Mouse (Mus musculus): ENCODE data around the gene Cyb5d2. TPM values are rescaled to one million over a fixed set of nuclear protein-coding genes. Genes with fewer than 3 reads are reported as not detected.
"Not testable (repeated sequence)": the region's sequence is repeated elsewhere in the genome, so short reads cannot be mapped to it uniquely, and the experiment has no call there.

Cyb5d2 gene
- total RNA-seq, 2 experiments from 2014 or later: 12.5 to 13.6 TPM

DNA sequence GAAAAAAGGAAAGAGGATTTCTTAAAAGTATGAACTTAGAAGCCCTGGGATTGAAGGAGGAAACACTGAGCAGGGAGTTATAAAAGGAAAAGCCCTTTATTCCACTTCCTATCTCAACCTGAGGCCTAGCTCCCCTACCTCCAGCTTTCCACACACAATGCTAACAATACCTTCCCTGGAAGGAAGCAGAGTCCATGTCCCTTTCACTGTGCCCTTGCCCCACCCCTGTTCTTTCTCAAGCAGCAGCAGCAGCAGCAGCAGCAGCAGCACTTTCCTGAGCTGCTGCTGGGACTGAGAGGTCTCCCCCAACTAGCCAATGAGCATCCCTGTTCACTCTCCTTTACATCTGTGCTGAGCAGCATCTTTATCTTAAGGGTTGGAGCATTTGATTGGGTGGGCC, 17.0 kb downstream of the Cyb5d2 start:
- no peak for DNase-seq (ENCODE audit: low spot score in 2 of 2)

DNA sequence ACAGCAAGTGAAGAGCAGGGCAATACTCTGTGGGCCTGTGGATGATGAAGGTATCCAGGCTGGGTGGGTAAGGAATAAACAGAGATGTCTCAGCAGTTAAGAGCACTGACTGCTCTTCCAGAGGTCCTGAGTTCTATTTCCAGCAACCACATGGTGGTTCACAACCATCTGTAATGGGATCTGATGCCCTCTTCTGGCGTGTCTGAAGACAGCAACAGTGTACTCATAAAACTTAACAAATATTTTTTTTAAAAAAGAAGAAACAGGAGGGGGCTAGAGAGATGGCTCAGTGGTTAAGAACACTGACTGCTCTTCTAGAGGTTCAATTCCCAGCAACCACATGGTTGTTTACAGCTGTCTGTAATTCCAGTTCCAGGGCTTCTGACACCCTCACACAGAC, 23.3 kb downstream of the Cyb5d2 start:
- DNase-seq (ENCODE audit: low spot score in 2 of 2): not testable (repeated sequence)

GRCm38 (mm10) chr11:72771461-72771860, 24.5 kb downstream of the Cyb5d2 start:
- no peak for DNase-seq (ENCODE audit: low spot score in 2 of 2)

GRCm38 (mm10) chr11:72770816-72771215, 25.1 kb downstream of the Cyb5d2 start:
- no peak for DNase-seq (ENCODE audit: low spot score in 2 of 2)

DNA sequence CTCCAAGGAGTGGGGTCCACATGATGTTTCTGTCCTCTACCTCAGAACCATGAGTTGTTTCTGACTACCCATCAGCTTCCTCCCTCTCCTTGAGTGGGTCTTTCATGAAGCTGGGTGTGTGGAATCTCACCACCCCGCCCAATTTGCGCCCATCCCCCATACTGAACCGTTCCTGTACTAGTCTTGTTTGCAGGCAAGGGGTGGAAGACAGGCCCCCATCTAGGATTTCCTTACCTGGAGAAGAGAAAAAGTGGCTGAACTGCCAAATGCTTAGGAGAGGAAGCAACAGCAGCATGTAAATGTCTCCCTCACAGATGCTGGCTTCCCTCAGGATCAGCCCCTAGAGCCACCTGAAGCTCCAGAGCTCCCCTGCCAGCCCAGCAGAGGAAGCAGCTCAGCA, 25.6 kb downstream of the Cyb5d2 start:
- no peak for DNase-seq (ENCODE audit: low spot score in 2 of 2)

DNA sequence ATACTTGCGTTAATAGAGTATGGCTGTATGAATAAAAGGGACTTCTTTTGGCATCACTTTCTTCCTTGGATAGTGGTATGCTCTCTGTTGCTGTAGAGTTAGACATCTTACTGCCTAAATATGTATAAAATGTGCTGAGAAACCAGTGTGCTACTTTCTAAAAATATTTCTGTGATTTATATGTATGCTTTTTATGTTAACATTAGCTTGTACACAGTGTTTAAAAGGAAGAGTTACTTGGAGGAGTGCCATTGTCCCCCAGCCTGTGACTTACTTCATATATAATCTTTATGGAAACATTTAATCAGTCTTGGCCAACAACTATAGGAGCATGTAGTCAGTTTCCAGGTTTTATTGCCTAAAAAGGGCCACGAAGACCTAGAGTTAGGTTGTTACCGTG, 26.9 kb downstream of the Cyb5d2 start:
- DNase-seq (ENCODE audit: low spot score in 2 of 2): no peak

DNA sequence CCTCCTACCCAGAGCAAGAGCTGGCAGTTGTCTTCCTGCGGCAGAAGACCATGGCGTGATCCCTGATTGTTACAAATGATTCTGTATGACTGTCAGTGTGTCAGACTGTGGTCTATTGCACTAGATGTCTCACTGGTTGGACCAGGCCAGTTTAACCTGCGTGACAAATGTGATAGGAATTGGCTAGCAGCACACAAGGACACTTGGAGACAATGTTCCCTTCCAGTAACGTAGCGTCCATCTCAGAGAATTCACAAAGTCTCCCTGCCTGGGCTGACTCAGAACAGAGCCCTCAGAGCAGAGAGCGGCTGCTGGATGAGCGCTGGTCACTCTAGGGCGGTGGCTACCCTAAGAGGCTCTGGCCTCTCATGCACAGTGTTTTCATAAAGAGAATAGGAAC, 28.2 kb downstream of the Cyb5d2 start:
- DNase-seq (ENCODE audit: low spot score in 2 of 2): no peak

- no peak for DNase-seq (ENCODE audit: low spot score in 2 of 2)
These were observed 31.7 kb downstream of the Cyb5d2 start for GRCm38 (mm10) chr11:72764270-72764669.

DNA sequence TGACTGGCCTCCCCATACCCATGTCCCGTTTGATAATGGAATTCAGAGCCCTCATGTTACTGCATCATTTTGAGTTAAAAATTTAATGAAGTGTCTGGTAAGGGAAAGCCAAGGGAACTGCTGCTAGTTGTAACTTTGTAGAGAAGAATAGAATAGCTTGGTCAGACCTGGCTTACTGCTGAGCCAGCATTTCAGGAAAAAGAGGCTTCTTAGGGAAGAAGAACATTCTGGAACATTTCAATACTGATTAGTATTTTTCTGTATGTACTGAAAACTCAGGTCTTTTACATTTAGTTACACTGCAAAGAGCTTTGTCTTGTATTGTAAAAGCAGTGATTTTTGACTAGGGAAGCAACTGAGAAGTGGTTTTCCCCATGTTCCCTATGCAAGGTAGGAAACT, 35.2 kb downstream of the Cyb5d2 start:
- DNase-seq (ENCODE audit: low spot score in 2 of 2): no peak

- DNase-seq (ENCODE audit: low spot score in 2 of 2): no peak
These were observed 36.4 kb downstream of the Cyb5d2 start for GRCm38 (mm10) chr11:72759581-72759980.

DNA sequence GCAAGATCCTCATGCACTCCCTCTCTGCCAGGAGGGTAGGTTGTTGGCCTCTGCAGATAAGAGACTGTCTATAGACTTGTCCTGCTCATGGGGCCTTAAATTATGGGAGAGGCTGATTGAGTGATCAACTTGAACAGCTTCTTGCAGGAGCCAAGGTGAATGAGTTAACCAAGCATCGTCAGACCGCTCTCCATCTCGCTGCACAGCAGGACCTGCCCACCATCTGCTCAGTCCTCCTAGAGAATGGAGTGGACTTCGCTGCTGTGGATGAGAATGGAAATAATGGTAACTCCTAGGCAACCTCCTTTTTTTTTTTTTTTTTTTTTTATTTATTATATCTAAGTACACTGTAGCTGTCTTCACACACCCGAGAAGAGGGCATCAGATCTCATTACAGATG, 37.6 kb downstream of the Cyb5d2 start:
- DNase-seq (ENCODE audit: low spot score in 2 of 2): no peak

DNA sequence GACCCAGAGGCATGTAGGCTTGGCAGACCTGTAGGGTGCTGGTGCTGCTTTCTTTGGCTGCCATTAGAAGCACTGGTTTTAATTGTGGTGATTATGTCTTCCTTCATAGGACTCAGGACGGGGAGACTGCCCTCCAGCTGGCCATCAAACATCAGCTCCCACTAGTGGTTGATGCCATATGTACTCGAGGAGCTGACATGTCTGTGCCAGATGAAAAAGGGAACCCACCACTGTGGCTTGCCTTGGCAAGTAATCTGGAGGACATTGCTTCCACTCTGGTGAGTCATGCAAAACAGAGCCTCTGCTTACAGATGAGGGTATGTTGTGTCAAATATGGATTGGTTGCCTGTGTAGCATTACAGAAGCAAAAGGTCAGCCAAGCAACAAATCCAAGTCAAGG, 44.0 kb downstream of the Cyb5d2 start:
- no peak for DNase-seq (ENCODE audit: low spot score in 2 of 2)

- DNase-seq (ENCODE audit: low spot score in 2 of 2): no peak
These were observed 56.9 kb downstream of the Cyb5d2 start for GRCm38 (mm10) chr11:72739048-72739447.

- DNase-seq (ENCODE audit: low spot score in 2 of 2): not testable (repeated sequence)
These were observed 58.4 kb downstream of the Cyb5d2 start for GRCm38 (mm10) chr11:72737517-72737916.

- no peak for DNase-seq (ENCODE audit: low spot score in 2 of 2)
These were observed 59.6 kb downstream of the Cyb5d2 start for GRCm38 (mm10) chr11:72736320-72736719.

GRCm38 (mm10) chr11:72735519-72735860, 60.5 kb downstream of the Cyb5d2 start:
- no peak for DNase-seq (ENCODE audit: low spot score in 2 of 2)

DNA sequence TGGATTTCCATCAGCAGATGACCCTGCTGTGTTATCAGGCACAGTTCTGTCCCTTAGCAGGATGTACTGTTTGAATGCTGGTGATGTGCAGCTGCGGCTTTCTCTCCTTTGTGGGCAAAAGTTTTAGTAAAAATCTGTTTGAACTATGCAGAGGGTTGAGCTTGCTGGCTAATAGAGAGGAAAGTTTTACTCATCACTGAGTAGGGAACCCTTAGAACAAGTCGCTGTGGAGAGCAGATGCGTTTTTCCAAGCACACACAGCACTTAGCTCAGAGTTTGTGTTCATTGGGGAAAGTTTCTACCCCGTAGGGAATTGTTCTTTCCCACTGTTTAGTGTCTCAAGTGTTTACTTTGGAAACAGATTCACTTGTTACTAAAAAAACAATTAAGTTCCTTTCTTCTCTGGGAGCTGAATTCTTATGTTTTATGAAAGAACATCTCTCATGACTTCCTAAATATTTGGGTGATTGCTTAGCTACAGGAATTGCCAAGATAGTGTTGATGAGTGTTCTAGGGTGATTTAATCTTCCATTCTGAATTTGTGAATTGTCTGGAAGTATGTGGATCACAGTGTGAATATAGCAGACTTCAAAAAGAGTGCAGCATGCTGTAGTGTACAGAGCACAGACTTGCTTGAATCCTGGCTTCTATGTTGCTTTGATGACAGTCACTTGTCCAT, 61.0 kb downstream of the Cyb5d2 start:
- DNase-seq (ENCODE audit: low spot score in 2 of 2): no peak

- no peak for DNase-seq (ENCODE audit: low spot score in 2 of 2)
These were observed 62.2 kb downstream of the Cyb5d2 start for GRCm38 (mm10) chr11:72733736-72734135.

Other genes with a start within 250 kb of the Cyb5d2 start
- gene Spns3, start 245.6 kb downstream of the Cyb5d2 start, total RNA-seq (2021): under 1 TPM; 0.45 to 0.50 TPM
- 10 to 100 TPM; 47.0 to 48.1 TPM for gene Ube2g1, start 188.9 kb downstream of the Cyb5d2 start, total RNA-seq (2021)
- 10 to 100 TPM; 48.7 to 55.8 TPM for gene Ankfy1, start 106.1 kb downstream of the Cyb5d2 start, total RNA-seq (2021)
- gene Zzef1, start 84 bp upstream of the Cyb5d2 start, total RNA-seq (2021): 10 to 100 TPM; 38.6 to 41.7 TPM
- 10 to 100 TPM; 16.6 to 18.3 TPM for gene Atp2a3, start 165.0 kb upstream of the Cyb5d2 start, total RNA-seq (2021)
- gene P2rx1, start 203.0 kb upstream of the Cyb5d2 start, total RNA-seq (2021): 1 to 10 TPM; 1.3 to 3.2 TPM
- 1 to 10 TPM; 2.5 to 2.6 TPM for gene Camkk1, start 222.9 kb upstream of the Cyb5d2 start, total RNA-seq (2021)